Mouse (Mus musculus) intestine, embryonic 16.5 days (tissue): Measurements from ENCODE around the gene Scn8a. TPM values are rescaled to one million over a fixed set of nuclear protein-coding genes. Genes with fewer than 3 reads are reported as not detected.

Source experiments
- ATAC-seq: fragments of 200-750 bp; cut with Nextera tagmentation; 2 replicates; pipeline ENCODE4 v1.8.0; 2017; ENCODE audit warnings: moderate TSS enrichment, moderate library complexity
- H3K27ac ChIP-seq: fragments of 300-500 bp; sonication (generic); 2 replicates; pipeline ENCODE4 v1.5.1; 2014; ENCODE audit warnings: mild to moderate bottlenecking, low read length
- H3K27me3 ChIP-seq: fragments of 300-500 bp; sonication (generic); replicated peaks from 2 replicates; pipeline ENCODE4 v1.6.1; 2014; ENCODE audit warnings: low read length, control low read depth, mixed read lengths; ENCODE audit not compliant: control insufficient read depth, insufficient read depth
- H3K36me3 ChIP-seq: fragments of 300-500 bp; sonication (generic); 2 replicates; pipeline ENCODE4 v1.6.1; 2014; ENCODE audit warnings: low read length, control low read depth; ENCODE audit not compliant: control insufficient read depth, insufficient read depth
- H3K4me1 ChIP-seq: fragments of 300-500 bp; sonication (generic); 2 replicates; pipeline ENCODE4 v1.6.1; 2014; ENCODE audit warnings: low read length, control low read depth, mixed read lengths; ENCODE audit not compliant: control insufficient read depth, insufficient read depth
- H3K4me2 ChIP-seq: fragments of 300-500 bp; sonication (generic); 2 replicates; pipeline ENCODE4 v1.6.1; 2014; ENCODE audit warnings: low read depth, low read length, control low read depth
- H3K4me3 ChIP-seq: fragments of 300-500 bp; sonication (generic); 2 replicates; pipeline ENCODE4 v1.5.1; 2014; ENCODE audit warnings: mild to moderate bottlenecking, low read length
- H3K9ac ChIP-seq: fragments of 300-500 bp; sonication (generic); 2 replicates; pipeline ENCODE4 v1.6.1; 2014; ENCODE audit warnings: low read depth, low read length
- H3K9me3 ChIP-seq: fragments of 300-500 bp; sonication (generic); 2 replicates; pipeline ENCODE4 v1.6.1; 2016; ENCODE audit warnings: low read length, control low read depth; ENCODE audit not compliant: control insufficient read depth
- WGBS: fragments of 180-500 bp; shearing (Covaris S2); extraction: QIAGEN DNeasy Blood & Tissue Kit; methylation state at CpG from one replicate; pipeline ENCODE4 v1.1.7; 2014; 5-methylcytosine and 5-hydroxymethylcytosine counted together
- polyA plus RNA-seq: library from polyadenylated mRNA; unstranded; fragments of >200 nt; fragmentation: Nextera tagmentation; extraction: Ambion mirVana; gene quantifications from 2 replicates; pipeline ENCODE4 v1.2.1, GENCODE M21; 2015

The Scn8a gene
- polyA plus RNA-seq, 1 experiment from 2014 or later = 0.95 TPM

GRCm38 (mm10) chr15:101081035-101081548 lies 211.4 kb downstream of the Scn8a start:
- peaks cover 23% of the 10 kb centered on the region for H3K4me1 ChIP-seq
- no peak overlapping the region for H3K4me2 ChIP-seq
- H3K27me3 ChIP-seq = no peaks in the 10 kb centered on the region
- H3K9ac ChIP-seq = no peak overlapping the region
- ATAC-seq = no peak
- H3K4me3 ChIP-seq = no peak overlapping the region
- H3K9me3 ChIP-seq = no peaks in the 10 kb centered on the region
- H3K27ac ChIP-seq = no peak overlapping the region
- 81% methylated on average over 7 of the region's 7 CpGs for WGBS
- no peaks in the 10 kb centered on the region for H3K36me3 ChIP-seq

DNA sequence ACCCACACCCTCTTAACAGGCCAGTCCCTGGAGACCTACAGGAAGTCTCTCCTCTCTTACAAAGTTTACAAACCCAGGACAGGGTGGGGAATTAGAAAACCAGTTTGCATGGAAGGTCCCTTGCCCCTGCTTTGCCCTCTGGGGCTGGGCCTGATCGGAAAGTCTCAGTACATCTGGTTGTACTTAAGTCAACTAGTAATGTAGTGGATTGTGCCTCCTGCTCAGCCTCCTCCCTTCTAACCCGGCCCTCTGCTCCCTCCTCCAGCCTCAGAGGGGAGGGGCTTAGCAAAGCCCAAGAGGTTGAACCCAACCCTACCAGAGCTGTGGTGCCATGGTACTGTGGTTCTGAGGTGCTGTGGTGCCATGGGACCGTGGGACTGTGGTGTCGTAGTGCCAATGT lies 212.6 kb downstream of the Scn8a start:
- no peak for ATAC-seq

GRCm38 (mm10) chr15:101084499-101084898 lies 214.8 kb downstream of the Scn8a start:
- H3K4me1 ChIP-seq = peaks cover 13% of the 10 kb centered on the region; the same call in 1 of the 2 replicates
- no peak overlapping the region for H3K4me2 ChIP-seq
- no peak for ATAC-seq
- no peak overlapping the region for H3K4me3 ChIP-seq
- no peaks in the 10 kb centered on the region for H3K27me3 ChIP-seq
- no peak overlapping the region for H3K27ac ChIP-seq
- no peaks in the 10 kb centered on the region for H3K36me3 ChIP-seq
- 70% methylated on average over 10 of the region's 10 CpGs for WGBS
- H3K9me3 ChIP-seq = no peaks in the 10 kb centered on the region
- H3K9ac ChIP-seq = no peak overlapping the region

More for the DNA sequence above, 212.6 kb downstream of the Scn8a start:
- no peaks in the 10 kb centered on the region for H3K9me3 ChIP-seq
- no peak overlapping the region for H3K4me3 ChIP-seq
- H3K9ac ChIP-seq = no peak overlapping the region
- peaks cover 16% of the 10 kb centered on the region for H3K4me1 ChIP-seq
- H3K4me2 ChIP-seq = no peak overlapping the region
- WGBS = 50% methylated on average over 4 of the region's 4 CpGs
- H3K27me3 ChIP-seq = no peaks in the 10 kb centered on the region
- no peaks in the 10 kb centered on the region for H3K36me3 ChIP-seq
- no peak overlapping the region for H3K27ac ChIP-seq

DNA sequence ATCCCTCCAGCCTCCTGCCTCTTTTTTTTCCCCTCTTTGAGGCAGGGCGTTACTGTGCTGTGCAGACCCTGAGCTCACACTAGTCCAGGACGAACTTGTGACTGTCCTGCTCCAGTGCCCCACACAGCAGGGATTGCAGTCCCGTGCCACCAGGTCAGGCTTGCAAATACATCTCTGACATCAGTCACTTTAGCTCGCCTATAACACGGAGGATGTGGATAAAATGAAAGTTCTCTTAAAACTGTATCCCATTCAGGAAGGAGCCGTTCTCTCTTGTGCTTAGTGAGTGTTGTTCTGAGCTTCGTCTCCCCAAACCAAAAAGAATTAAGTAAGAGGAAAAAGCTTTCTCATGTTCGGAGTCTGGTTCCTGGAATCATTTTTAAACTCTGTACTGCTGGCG lies 216.8 kb downstream of the Scn8a start:
- Histone ChIP-seq H3K4me3 (no peak overlapping the region), H3K27ac (no peak overlapping the region), H3K9me3 (no peaks in the 10 kb centered on the region), H3K36me3 (no peaks in the 10 kb centered on the region), H3K27me3 (no peaks in the 10 kb centered on the region), H3K4me2 (no peak overlapping the region), H3K9ac (no peak overlapping the region), H3K4me1 (peaks cover 6% of the 10 kb centered on the region; the same call in 1 of the 2 replicates)
- no peak for ATAC-seq
- WGBS = 73% methylated on average over 9 of the region's 9 CpGs

- peaks cover 4% of the 10 kb centered on the region; the same call in 1 of the 2 replicates for H3K4me1 ChIP-seq
- WGBS = 63% methylated on average over 3 of the region's 3 CpGs
- no peak overlapping the region for H3K9ac ChIP-seq
- H3K27me3 ChIP-seq = no peaks in the 10 kb centered on the region
- no peak overlapping the region for H3K4me2 ChIP-seq
- no peak for ATAC-seq
- H3K9me3 ChIP-seq = no peaks in the 10 kb centered on the region
- H3K4me3 ChIP-seq = no peak overlapping the region
- H3K27ac ChIP-seq = no peak overlapping the region
- no peaks in the 10 kb centered on the region for H3K36me3 ChIP-seq
Measured at GRCm38 (mm10) chr15:101086956-101087355, 217.3 kb downstream of the Scn8a start.

DNA sequence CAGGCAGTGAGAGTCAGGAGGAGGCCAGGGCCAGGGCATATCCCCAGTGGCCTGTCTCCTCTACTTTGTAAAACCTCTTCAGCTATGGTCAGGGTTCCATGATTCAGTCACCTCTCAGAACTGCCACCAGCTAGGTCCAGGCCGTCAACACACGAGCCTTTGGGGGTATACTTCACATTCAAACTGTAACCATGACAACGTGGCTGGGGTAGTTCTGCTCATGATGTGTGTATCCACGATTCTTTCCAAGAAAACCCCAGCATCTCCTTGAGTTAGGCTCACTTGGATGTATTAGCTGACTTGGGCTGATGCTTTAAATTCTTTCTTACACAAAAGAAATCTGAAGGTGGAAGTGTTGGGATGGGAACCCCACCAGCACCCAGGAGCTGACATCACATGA lies 218.6 kb downstream of the Scn8a start:
- peaks cover 8% of the 10 kb centered on the region; the same call in 1 of the 2 replicates for H3K4me1 ChIP-seq
- no peak overlapping the region for H3K27ac ChIP-seq

DNA sequence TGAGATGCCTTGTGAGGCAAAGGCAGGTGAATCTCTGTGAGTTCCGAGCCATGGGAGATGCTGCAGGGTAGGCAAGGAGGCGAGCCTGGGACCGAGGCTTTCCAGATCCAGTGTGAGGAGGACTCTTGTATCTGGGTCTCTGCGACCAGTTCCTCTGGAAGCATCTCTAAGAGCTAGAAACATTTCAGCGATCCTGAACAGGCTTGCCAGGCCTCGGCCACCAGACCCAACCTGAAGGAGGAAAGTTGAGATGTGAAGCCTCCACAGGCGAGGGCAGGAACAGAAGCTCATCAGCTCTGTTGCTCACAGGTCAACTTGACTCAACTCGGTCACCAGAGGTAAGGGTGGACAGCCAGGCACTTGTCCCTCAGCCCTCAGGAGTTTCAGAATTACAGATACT lies 221.9 kb downstream of the Scn8a start:
- Histone ChIP-seq H3K4me3 (no peak overlapping the region), H3K4me2 (no peak overlapping the region), H3K27me3 (no peaks in the 10 kb centered on the region), H3K27ac (no peak overlapping the region), H3K4me1 (peaks cover 11% of the 10 kb centered on the region; the same call in 1 of the 2 replicates), H3K36me3 (no peaks in the 10 kb centered on the region), H3K9me3 (no peaks in the 10 kb centered on the region), H3K9ac (no peak overlapping the region)
- 92% methylated on average over 8 of the region's 8 CpGs for WGBS
- no peak for ATAC-seq

More for the DNA sequence above, 218.6 kb downstream of the Scn8a start:
- no peak overlapping the region for H3K9ac ChIP-seq
- H3K27me3 ChIP-seq = no peaks in the 10 kb centered on the region
- H3K4me3 ChIP-seq = no peak overlapping the region
- no peaks in the 10 kb centered on the region for H3K9me3 ChIP-seq
- H3K36me3 ChIP-seq = no peaks in the 10 kb centered on the region
- WGBS = 73% methylated on average over 4 of the region's 4 CpGs
- ATAC-seq = no peak
- no peak overlapping the region for H3K4me2 ChIP-seq

DNA sequence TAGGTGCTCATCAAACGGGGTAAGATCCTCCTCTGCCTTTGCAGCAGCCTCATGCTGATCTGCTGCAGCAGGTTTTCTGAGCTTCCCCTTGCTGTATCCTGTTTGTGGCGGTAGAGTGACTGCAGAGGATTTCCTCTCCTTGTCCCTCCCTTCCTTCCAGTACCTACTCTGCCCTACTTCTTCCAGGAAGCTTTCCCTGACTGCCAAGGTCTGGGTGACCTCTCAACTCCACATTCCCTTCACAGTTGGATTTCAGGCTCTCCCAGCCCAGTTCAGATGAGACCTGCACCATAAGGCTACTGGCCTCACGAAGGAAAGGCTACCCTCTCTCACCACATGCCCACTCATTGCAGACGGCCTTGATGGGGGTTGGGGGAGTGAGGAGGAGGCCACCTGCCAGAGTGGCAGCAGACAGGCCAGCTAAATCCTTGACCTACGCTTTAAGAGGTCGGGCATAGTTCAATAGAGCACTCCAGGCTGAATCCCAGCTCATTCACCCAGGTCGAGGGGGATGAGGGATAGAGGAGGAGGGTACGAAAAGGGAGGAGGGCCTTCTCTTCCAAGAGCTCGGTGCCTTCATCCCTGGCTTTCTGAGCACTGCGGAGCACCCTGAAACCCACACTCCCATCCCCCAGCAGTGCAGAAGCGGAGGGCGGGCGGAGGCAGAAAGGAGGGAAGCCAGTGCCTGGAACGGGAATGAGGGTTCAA lies 222.6 kb downstream of the Scn8a start:
- Histone ChIP-seq H3K36me3 (no peaks in the 10 kb centered on the region), H3K4me3 (no peak overlapping the region), H3K9ac (no peak overlapping the region), H3K27ac (no peak overlapping the region), H3K27me3 (no peaks in the 10 kb centered on the region), H3K4me2 (no peak overlapping the region), H3K9me3 (no peaks in the 10 kb centered on the region), H3K4me1 (peaks cover 11% of the 10 kb centered on the region; the same call in 1 of the 2 replicates)
- WGBS = 49% methylated on average over 14 of the region's 14 CpGs
- ATAC-seq = no peak

DNA sequence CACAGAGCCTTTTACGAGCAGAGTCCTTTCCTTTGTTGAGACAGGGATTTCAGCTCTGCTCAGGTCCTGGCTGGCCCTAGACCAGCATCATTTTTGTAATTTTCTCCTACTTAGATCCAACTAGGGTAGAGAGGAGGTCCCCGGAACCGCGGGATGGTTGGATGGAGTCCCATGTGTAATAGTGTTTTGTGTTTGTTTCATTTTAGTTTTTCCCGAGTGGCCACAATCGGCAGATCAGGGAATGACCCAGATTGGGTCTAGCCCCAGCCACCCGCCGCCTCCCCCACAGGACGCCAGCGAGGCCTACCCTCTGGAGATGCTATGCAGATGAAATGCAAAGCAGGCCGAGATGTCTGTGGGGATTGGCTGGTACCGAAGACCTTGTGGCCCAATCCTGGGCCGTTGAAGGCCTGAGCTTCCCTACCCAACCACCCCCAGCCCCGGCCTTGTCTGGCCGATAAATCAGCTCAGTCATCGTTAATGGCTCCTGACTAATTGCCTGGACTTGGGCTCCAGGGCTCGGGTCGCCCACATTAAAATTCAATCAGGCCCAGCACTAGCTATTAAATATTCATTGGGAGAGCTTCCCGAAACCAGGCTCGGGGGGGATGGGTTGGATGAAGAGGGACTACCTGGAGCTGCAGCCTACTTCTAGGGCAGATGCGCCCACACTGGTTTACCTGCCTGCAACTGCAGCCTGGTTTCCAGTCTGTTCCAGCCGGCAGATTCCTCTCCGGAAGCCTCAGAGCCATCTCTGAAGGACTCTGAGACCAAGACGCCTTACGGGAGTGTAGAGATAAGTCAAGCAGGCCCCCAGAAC lies 223.4 kb downstream of the Scn8a start:
- H3K36me3 ChIP-seq = no peaks in the 10 kb centered on the region
- peaks cover 14% of the 10 kb centered on the region for H3K4me1 ChIP-seq
- 0 out of 2 replicates have a peak overlapping the region, but pooled peaks have one; percentile 6 for H3K27ac ChIP-seq
- no peak overlapping the region for H3K4me3 ChIP-seq
- ATAC-seq = peak; percentile 51; the same call in 1 of the 2 replicates
- H3K4me2 ChIP-seq = no peak overlapping the region
- WGBS = 41% methylated on average over 25 of the region's 25 CpGs
- no peaks in the 10 kb centered on the region for H3K27me3 ChIP-seq
- H3K9me3 ChIP-seq = no peaks in the 10 kb centered on the region
- H3K9ac ChIP-seq = no peak overlapping the region
